Mouse (Mus musculus) lung, postnatal 0 days (tissue): ENCODE data around the gene Nenf.

Experiments used
- CTCF ChIP-seq: IDR thresholded peaks from 2 replicates; pipeline ENCODE4 v1.5.1; 2016; ENCODE audit warnings: antibody characterized with exemption, mild to moderate bottlenecking
- EP300 ChIP-seq: IDR thresholded peaks from 2 replicates; pipeline ENCODE4 v1.6.1; 2016; ENCODE audit warnings: antibody characterized with exemption, mild to moderate bottlenecking, control low read depth

GRCm38 (mm10) chr1:191327258-191327657, 9.3 kb upstream of the Nenf start:
- no peak for TF ChIP-seq CTCF
- no peak for TF ChIP-seq EP300
